Mouse (Mus musculus): ENCODE measurements at regions not wholly inside any gene's neighbourhood (a gene's known extent, or its start where the extent isn't known, plus 50 kb on each side); places are given as distances from the start of the nearest gene placed in this dataset.

DNA sequence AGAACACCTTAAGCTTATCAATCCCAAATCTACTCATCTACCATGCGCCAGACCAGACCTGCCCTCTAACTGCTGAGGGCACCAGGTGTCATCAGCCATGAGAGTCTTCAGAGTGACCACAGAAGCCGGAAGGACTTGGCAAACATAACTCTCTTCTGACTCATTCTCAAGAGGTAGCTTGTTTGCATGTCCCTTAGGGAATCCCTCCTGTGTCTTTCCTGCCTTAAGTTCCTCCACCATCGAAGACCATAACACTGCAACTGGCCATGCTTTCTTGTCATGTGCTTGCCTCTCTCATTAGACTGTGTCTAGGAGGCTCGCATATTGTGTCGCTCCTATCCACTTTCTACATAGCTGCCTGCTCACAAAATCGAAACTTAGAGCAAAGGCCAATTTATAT lies 226.1 kb upstream of the Ncam1 start:
- in situ Hi-C loops (cut with MboI, MseI): no loop called here

DNA sequence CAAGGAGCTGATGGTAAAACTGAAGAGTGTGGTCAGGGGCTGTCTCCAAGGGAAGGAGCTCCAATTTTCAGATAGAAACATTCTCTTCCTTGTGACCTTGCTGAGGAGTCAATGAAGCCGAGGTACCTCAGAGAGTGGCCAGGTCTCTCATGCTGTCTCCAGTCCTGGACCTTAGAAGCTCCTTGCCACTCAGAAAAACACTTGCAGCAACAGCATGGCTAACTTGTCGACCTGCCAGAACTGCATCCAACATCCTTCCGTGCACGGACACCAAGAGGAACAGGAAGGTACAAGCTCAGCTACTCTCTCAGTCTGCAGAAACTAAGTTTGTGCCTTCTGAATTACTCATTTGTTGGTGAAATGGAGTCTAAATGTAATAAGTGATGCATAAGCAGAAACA lies 214.9 kb upstream of the Ncam1 start:
- in situ Hi-C loops (cut with MboI, MseI): no loop called here

GRCm38 (mm10) chr9:50005757-50006576 lies 207.2 kb upstream of the Ncam1 start:
- in situ Hi-C loops (cut with MboI, MseI): no loop called here

GRCm38 (mm10) chr9:50002695-50003094 lies 204.0 kb upstream of the Ncam1 start:
- in situ Hi-C loops (cut with MboI, MseI): no loop called here

DNA sequence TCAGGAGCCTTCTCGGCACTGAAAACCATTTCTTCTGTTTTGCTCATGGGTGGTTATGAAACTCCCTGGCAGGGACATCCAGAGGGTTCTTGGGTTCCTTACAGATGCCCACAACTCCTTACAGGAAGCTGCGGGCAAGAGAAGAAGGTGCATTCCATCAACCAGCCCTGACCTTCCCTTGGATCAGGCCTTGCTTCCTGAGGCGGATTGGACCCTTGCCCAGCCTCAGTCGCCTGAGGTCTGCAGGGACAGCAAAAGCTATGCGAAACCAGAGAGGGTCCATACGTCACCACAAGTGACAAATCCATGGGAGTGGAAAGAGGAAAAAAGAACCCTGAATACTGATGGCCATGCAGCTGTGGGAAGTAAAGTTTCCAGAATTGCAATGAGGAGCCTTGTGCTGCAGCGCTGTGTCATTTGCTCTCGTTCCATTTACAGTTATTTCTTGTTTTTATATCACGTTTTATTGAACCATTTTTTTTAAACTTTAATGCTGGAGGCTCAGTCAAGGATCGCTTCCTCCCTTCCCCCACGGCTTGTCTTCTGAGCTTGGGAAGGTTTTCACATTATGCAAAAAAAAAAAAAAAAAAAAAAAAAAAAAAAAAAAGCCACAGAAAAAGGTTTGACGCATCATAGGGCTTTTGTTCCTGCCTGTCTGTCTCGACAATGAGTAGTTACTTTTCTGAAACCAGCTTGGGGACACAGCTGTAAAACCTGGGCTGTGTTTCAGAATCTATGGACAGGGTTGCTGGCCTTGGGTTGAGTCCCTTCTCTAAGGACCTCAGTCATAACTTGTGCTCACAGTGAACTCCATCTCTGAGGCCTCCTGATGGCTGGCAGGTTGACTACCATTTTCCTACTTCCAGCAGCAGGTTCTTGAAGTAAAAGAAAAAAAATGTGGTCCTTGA lies 202.0 kb upstream of the Ncam1 start:
- in situ Hi-C loops (cut with MboI, MseI): no loop called here

- in situ Hi-C loops (cut with MboI, MseI): no loop called here
Observed at GRCm38 (mm10) chr9:49999970-50000369, 201.2 kb upstream of the Ncam1 start.

DNA sequence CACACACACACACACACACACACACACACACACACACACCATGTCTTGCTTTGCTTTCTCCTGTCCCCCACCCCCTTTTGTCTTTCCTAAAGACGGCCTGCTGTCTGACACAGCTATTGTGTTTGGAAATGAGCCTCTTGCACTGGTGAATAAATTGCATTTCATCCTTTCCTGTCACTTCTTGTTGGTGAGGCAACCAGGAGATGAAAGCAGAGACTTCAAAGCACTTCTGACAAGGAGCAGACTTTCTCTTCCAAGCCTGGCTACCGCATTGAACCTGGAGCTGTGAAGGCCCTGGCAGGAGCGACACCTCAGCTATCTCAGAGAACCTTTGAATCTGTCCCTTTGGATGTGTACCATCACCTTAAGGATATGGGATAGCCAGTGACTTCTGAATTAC lies 199.4 kb upstream of the Ncam1 start:
- in situ Hi-C loops (cut with MboI, MseI): no loop called here

- in situ Hi-C loops (cut with MboI, MseI): no loop called here
Observed at GRCm38 (mm10) chr9:49989464-49990271, 190.9 kb upstream of the Ncam1 start.

- in situ Hi-C loops (cut with MboI, MseI): no loop called here
Observed at GRCm38 (mm10) chr9:49988064-49988463, 189.3 kb upstream of the Ncam1 start.

GRCm38 (mm10) chr9:49987481-49987880 lies 188.8 kb upstream of the Ncam1 start:
- in situ Hi-C loops (cut with MboI, MseI): no loop called here

- in situ Hi-C loops (cut with MboI, MseI): no loop called here
Observed at GRCm38 (mm10) chr9:49980344-49981207, 181.9 kb upstream of the Ncam1 start.

DNA sequence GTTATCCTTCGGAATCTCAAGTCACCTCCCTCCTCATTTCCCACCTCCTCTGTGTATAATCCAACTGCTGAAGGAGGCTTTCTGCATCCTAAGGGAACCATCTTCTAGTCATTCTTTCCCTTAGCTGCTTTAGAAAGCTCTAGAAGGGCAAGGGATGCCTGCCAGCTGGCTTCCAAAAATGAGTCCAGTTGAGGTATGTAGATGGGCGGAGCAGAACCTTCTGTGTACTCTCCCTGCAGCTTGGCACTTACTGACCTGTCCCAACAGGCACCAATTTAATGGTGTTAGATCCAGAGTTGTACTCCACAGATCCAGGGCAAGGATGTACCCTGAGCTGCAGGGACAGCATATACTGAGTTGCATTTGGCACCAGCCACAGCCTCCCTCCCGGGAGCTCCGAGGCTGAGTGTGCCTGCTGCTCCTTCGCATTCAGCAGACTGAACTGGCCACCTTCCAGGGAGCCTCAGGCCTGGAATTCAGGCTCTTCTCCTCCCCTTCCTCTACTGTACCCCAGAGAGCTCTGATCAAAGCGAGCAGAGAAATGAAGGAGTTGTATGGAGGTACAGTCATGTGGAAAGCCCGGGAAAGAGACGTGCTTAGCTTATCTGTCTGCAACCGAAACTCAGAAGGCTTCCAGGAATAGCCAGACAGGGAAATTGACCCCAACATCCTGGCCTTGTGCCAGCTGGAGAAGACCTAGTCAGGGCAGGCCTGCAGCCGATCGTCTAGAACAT lies 177.4 kb upstream of the Ncam1 start:
- in situ Hi-C loops (cut with MboI, MseI): no loop called here

- in situ Hi-C loops (cut with MboI, MseI): no loop called here
Observed at GRCm38 (mm10) chr9:49973974-49974495, 175.3 kb upstream of the Ncam1 start.

DNA sequence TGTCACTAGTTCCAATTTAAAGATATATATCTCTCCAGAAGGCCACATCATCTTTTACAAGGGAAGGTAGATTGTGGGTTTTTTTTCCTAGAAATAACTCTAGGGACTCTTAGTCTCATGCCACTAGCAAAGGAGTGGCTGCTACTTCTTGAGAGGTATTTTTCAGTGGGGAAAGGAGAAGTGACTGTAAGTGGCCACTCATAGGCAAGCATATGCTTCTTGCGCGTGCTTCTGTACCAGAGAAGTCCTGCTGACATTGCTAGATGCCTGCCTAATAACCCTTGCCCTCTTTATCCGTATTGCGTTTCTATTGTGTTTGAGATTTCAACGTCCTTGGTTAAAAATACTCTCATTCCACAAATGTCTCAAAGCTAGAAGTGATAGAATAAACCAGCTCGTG lies 170.7 kb upstream of the Ncam1 start:
- in situ Hi-C loops (cut with MboI, MseI): no loop called here

DNA sequence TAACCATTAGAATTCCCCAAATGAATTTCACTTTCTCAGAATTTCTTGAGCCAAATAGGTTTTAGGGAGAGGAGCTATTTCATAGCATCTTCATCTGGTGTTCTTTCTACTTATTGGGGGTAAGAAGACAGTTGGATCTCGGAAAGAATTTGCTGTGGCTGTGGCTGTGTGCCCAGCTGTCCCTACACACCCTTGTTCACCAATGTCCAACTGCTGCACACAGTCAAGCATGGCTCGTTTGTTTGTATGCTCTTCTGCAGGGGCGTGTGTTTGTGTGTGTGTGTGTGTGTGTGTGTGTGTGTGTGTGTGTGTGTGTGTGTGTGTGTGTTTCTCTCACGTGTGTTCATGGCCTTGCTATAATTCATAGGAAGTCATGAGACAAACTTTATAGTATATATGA lies 165.9 kb upstream of the Ncam1 start:
- in situ Hi-C loops (cut with MboI, MseI): no loop called here

- in situ Hi-C loops (cut with MboI, MseI): no loop called here
Observed at GRCm38 (mm10) chr9:49962561-49963071, 163.9 kb upstream of the Ncam1 start.

- in situ Hi-C loops (cut with MboI, MseI): no loop called here
Observed at GRCm38 (mm10) chr9:49961965-49962364, 163.2 kb upstream of the Ncam1 start.

- in situ Hi-C loops (cut with MboI, MseI): no loop called here
Observed at GRCm38 (mm10) chr9:49961329-49961728, 162.6 kb upstream of the Ncam1 start.

DNA sequence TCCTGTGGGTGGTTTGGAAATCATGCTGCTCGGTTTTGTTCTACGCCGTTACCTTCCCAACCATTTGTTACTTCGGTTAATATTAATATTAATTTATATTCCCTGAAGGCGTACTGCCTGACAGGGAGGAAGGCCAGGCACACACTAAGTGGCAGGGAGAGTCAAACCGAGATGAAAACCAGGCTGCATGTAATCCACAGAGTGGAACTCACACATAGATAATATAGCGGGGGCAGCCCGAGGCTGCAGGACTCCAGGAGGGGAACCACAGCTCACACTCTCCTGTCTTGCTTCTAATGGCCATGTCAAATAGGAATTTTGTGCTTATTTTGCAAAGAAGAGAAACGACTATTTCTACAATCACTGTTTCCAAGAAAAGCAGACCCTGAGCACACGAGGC lies 161.3 kb upstream of the Ncam1 start:
- in situ Hi-C loops (cut with MboI, MseI): no loop called here

- in situ Hi-C loops (cut with MboI, MseI): no loop called here
Observed at GRCm38 (mm10) chr9:49958890-49959289, 160.2 kb upstream of the Ncam1 start.

All from regulatory T cell (primary cell).